Mouse (Mus musculus) kidney, postnatal 25 days (tissue): ENCODE data around the gene Slc25a47.

Source experiments
- DNase-seq, 2 experiments: peaks; one replicate each; pipeline ENCODE4 v3.0.0; 2021; ENCODE audit warnings: mixed read lengths in 2 of 2

The Slc25a47 gene

GRCm38 (mm10) chr12:108869575-108869974, 33.7 kb downstream of the Slc25a47 start:
- peak in 1 of 2 experiments; percentile 30 for DNase-seq

DNA sequence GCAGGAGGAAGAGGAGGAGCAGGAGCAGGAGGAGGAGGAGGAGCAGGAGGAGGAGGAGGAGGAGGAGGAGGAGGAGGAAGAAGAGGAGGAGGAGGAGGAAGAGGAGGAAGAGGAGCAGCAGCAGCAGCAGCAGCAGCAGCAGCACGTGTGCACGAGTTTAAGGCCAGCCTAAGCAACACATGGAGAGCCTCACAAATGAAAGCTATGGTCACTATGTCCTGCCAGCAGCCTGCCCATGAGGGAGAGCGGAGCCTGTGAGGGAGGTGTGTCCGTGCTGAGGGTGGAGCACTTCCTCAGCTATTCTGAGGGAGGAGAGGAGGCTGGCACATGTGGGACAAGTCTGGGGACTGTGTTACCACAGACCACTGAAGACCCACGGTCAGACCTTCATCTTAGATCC, 37.3 kb downstream of the Slc25a47 start:
- DNase-seq, result peak in 1 of 2 experiments; percentile 53

DNA sequence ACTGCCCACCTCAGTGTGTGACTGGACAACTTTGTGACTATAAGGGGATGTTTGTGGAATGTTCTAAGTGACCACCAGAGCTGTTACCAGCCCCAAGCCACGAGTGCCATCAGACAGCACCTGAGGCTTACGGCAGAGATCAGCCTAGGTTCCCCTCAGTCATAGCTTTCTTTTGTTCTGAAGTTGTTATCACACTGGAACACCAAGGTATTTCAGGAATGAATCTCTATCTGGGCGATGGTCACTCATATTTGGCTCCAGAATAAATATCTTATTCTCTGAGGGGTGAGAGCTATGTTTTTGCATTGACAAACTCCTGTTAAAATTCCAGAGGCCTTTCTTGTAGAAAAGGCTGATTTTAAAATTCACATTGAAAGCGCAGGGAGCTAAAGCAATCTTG, 43.3 kb downstream of the Slc25a47 start:
- no peak for DNase-seq

DNA sequence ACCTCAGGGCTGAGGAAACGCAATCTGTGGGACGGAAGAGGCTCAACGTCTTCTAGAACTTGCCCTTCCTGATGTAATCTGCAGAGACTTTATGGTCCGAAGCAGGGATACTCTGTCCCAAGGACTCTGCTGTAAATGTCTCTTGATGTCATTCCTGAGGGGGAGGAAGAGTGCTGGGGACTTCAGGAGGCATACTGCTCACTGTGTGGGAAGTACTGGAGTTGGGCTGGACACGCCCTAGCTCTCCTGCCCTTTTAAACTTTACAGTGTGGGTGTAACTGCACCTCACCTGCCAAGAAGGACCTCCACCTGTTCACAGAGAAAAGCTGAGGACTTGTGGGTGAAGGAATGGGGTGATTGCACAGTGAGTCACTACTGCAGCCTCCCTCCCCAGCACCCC, 44.8 kb downstream of the Slc25a47 start:
- no peak for DNase-seq

DNA sequence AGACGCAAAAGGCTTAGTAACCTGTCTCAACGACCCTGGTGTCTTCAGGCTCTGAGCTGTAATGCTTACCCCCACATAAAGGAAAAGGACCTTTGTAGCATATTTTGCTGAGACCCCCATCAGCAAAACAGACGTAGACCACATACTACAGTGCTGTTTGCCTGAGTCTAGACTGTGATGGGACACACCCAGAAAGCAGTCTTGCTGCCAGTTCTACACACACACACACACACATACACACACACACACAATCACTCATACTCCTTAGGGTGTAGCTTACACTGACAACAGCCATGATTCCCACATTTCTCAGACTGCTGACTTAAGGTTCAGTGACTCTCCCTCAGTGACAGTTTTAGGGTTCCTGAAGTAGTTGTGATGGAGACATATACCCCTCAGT, 45.3 kb downstream of the Slc25a47 start:
- no peak for DNase-seq

DNA sequence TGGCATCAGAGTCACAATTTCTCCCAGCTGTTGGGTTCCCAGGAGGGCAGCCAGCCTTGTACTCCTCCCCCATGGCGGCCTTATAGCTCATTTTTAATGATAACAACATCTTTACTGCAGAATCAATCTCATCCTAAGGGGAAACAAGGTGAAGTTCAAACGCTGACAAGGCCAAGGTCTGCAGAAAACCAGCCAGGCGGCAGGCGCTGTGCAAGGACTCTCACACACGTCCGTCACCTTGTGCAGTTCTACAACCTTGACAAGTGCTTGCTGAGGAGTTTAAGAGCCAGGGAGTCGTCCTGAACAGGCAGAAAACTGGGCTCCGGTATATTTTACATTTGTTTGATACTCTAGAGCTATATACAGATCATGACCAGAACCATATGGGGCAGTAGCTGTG, 46.9 kb downstream of the Slc25a47 start:
- no peak for DNase-seq

GRCm38 (mm10) chr12:108885906-108886305, 50.1 kb downstream of the Slc25a47 start:
- DNase-seq, result no peak

GRCm38 (mm10) chr12:108887077-108887476, 51.2 kb downstream of the Slc25a47 start:
- no peak for DNase-seq

- DNase-seq, result no peak
Observed at GRCm38 (mm10) chr12:108888632-108889031, 52.8 kb downstream of the Slc25a47 start.

GRCm38 (mm10) chr12:108892989-108893714, 57.3 kb downstream of the Slc25a47 start, which contains the start of gene Wdr25:
Gene Wdr25 (plus strand): TSS chr12:108893631.
- DNase-seq, result peak in 1 of 2 experiments; percentile 51

- peak; percentile 97 to 99 for DNase-seq
Observed at GRCm38 (mm10) chr12:108893715-108894431, 58.0 kb downstream of the Slc25a47 start, which contains the start of gene Wars. Gene Wars (minus strand): TSS chr12:108894174.

GRCm38 (mm10) chr12:108894432-108894816, 58.6 kb downstream of the Slc25a47 start:
- no peak for DNase-seq

- peak in 1 of 2 experiments; percentile 60 for DNase-seq
Observed at GRCm38 (mm10) chr12:108896006-108896405, 60.2 kb downstream of the Slc25a47 start.

- DNase-seq, result no peak
Observed at GRCm38 (mm10) chr12:108901346-108901745, 65.5 kb downstream of the Slc25a47 start.

- DNase-seq, result peak; percentile 53
Observed at GRCm38 (mm10) chr12:108902940-108903339, 67.1 kb downstream of the Slc25a47 start.

DNA sequence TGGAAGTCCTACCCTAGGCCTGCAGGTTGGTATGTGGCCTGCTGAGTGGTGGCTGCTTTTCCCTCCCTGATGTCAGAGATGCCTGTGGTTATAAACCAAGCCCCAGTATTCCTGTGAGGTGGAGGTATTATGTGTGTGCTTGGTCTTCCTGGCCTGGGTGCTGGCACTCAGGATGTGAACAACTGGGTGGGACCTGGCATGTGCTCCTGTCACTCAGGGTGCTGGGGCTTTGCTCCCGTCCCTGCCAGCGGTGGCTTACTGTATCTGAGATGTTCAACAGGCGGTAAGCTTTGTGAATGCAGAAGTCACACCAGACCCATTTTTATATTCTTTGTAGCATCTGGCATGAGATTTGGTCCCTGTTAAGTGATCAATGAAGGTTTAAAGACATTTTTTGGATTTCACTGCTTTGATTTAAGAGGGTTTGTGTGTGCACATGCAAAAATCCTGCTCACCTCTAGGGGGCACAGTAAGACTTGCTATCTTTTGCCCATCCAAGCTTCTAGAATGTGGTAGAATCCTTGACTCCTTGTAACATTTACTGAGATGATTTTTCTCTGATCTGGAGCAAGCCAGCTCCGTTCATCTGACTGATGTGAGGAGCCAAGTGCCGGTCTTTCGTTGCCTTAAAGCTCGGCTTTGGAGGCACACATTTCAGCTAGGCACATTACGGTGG, 67.9 kb downstream of the Slc25a47 start:
- DNase-seq, result peak; percentile 54 to 69

GRCm38 (mm10) chr12:108904276-108904653, 68.4 kb downstream of the Slc25a47 start:
- DNase-seq, result no peak

- no peak for DNase-seq
Observed at GRCm38 (mm10) chr12:108905620-108906302, 69.9 kb downstream of the Slc25a47 start.

DNA sequence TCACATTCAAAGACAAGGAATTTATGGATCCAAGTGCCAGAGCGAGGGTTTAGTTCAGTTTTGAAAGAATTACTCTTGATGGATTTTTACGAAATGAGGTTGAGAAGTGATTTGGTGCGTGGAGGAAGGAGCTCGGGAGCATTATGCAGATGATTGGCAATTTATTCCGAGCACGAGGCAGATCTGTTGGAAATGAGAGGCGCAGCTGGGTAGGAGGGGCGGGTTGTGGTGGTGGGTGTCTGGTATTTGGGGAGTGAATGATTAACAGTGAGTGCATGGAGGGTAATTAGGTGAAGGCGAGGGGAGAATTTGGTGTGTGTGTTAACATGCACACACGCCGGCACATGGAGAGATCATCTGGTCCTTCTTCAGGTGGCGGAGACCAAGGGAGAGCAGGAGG, 70.6 kb downstream of the Slc25a47 start:
- no peak for DNase-seq
